Mouse (Mus musculus) olfactory bulb, adult 2 months (tissue): ENCODE results near the gene Nlrp4f.

Experiments
- CTCF ChIP-seq: fragments of 200-500 bp; IDR thresholded peaks from 2 replicates; pipeline ENCODE4 v1.5.1; 2012; ENCODE audit warnings: low read depth, mild to moderate bottlenecking, low read length, moderate library complexity; ENCODE audit not compliant: insufficient read depth
- POLR2A ChIP-seq: fragments of 200-500 bp; IDR thresholded peaks from 2 replicates; pipeline ENCODE4 v1.6.1; 2012; ENCODE audit warnings: mild to moderate bottlenecking, low read depth, low read length, moderate library complexity; ENCODE audit not compliant: insufficient read depth

GRCm38 (mm10) chr13:65225945-65226344, 20.2 kb upstream of the Nlrp4f start:
- TF ChIP-seq CTCF (no peak), POLR2A (no peak)
